Mouse (Mus musculus) cerebellum, adult 2 months (tissue): Measurements from ENCODE around the gene Nxnl1.

Experiments used
- CTCF ChIP-seq: fragments of 200-500 bp; IDR thresholded peaks from 2 replicates; pipeline ENCODE4 v1.5.1; 2011; ENCODE audit warnings: low read depth, mild to moderate bottlenecking, control low read depth, low read length, moderate library complexity, borderline replicate concordance; ENCODE audit not compliant: insufficient read depth
- POLR2A ChIP-seq: fragments of 200-500 bp; IDR thresholded peaks from 2 replicates; pipeline ENCODE4 v1.6.1; 2011; ENCODE audit warnings: low read length, control low read depth, borderline replicate concordance; ENCODE audit not compliant: insufficient read depth

DNA sequence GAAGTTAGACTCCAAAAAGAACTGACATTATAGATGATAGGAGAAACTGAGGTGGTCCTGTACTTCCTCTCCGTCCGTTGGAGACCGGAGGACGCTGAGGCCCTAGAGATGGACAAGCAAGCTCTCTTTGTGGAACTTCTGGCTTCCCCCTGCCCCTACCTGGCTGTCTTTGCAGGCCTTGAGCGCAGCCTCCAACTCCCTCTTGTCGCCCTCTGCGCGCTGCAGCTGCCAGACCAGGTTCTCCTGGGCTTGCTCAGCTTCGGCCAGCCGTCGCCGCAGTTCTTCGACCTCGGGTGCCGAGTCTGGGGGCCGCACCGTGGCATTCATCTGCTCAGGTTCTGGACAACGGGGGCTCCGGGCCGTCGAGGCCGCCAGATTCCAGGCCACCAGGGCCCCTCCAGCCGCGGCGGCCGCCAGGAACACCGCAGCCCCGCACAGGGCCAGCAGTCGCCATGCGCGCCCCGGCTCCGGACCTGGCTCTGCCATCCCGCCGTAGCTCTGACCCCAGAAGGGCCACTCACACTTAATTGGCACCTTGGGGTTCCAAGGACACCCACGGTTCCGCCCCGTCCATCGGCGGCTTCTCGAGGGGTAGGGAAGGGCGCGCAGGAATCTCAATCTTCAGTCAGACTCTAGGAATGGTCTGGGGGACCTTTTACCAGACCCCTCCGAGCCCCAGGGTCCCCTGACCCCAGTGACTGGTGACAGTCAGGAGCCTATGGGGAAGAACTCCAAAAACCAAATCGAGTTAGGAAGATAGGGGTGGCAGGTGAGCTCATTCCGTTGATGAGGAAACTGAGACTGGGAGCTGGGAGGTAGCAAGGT lies 41.0 kb downstream of the Nxnl1 start, which contains the start of gene Ccdc194:
- TF ChIP-seq POLR2A, result no peak
- no peak for TF ChIP-seq CTCF
